Mouse (Mus musculus): Measurements from ENCODE around the gene Tspan4. TPM values are rescaled to one million over a fixed set of nuclear protein-coding genes. Genes with fewer than 3 reads are reported as not detected.

Tspan4 gene
- polyA plus RNA-seq, 1 experiment from 2014 or later, result 18.0 TPM

DNA sequence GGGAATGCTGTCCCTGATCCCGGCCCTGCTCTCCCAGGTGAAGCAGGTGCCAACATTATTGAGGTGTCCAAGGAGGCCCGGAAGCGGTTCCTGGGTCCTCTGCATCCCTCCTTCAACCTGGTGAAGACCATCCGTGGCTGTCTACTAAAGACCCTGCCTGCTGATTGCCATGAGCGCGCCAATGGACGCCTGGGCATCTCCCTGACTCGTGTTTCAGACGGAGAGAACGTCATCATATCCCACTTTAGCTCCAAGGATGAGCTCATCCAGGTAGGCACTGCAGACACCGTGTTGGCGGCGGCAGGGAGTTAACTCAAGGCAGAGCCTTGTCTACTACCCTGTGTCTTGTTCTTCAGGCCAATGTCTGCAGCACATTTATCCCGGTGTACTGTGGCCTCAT is 17.8 kb upstream of the Tspan4 start:
- Histone ChIP-seq H3K27me3 (peaks cover 39% of the 10 kb centered on the region), H3K4me1 (peaks cover 30% of the 10 kb centered on the region), H3K4me3 (no peak overlapping the region), H3K9ac (no peak overlapping the region), H3K4me2 (no peak overlapping the region), H3K27ac (no peak overlapping the region), H3K36me3 (ENCODE audit: poor library complexity, severe bottlenecking) (peaks cover 23% of the 10 kb centered on the region), H3K9me3 (replicated peaks) (no peaks in the 10 kb centered on the region)
- ATAC-seq, result no peak
- 90% methylated on average over 14 of the region's 14 CpGs for WGBS

DNA sequence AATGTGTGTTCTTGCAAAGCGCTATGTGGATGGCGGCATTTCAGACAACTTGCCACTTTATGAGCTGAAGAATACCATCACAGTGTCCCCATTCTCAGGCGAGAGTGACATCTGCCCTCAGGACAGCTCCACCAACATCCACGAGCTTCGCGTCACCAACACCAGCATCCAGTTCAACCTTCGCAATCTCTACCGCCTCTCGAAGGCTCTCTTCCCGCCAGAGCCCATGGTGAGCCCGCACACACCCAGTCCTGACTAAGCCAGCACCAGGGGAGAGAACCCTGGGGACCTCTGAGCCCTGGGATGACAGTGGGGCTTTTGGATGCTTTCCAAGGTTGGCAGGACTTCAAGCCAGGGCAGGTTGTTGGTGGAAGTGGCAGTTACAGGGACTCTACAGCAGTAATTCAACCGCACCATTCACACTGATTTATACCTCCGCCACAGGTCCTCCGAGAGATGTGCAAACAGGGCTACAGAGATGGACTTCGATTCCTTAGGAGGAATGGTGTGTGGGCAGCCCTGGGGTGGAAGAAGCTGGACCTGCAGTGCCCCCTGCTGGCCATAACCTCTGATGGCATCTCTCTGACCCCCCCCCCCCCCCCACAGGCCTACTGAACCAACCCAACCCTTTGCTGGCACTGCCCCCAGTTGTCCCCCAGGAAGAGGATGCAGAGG is 16.9 kb upstream of the Tspan4 start:
- Histone ChIP-seq H3K27ac (no peak overlapping the region), H3K4me2 (no peak overlapping the region), H3K4me1 (peaks cover 33% of the 10 kb centered on the region), H3K9ac (no peak overlapping the region), H3K27me3 (peaks cover 48% of the 10 kb centered on the region), H3K4me3 (no peak overlapping the region), H3K36me3 (ENCODE audit: poor library complexity, severe bottlenecking) (peaks cover 21% of the 10 kb centered on the region), H3K9me3 (replicated peaks) (no peaks in the 10 kb centered on the region)
- ATAC-seq, result no peak
- WGBS, result 77% methylated on average over 15 of the region's 15 CpGs

GRCm38 (mm10) chr7:141458661-141459060 is 16.4 kb upstream of the Tspan4 start:
- WGBS, result 91% methylated on average over 11 of the region's 11 CpGs
- no peak for ATAC-seq
- no peak overlapping the region for H3K9ac ChIP-seq
- H3K36me3 ChIP-seq (ENCODE audit: poor library complexity, severe bottlenecking), result peaks cover 21% of the 10 kb centered on the region
- no peaks in the 10 kb centered on the region for H3K9me3 ChIP-seq (replicated peaks)
- no peak overlapping the region for H3K27ac ChIP-seq
- H3K4me3 ChIP-seq, result no peak overlapping the region
- H3K4me1 ChIP-seq, result peaks cover 33% of the 10 kb centered on the region
- no peak overlapping the region for H3K4me2 ChIP-seq
- peaks cover 53% of the 10 kb centered on the region for H3K27me3 ChIP-seq

DNA sequence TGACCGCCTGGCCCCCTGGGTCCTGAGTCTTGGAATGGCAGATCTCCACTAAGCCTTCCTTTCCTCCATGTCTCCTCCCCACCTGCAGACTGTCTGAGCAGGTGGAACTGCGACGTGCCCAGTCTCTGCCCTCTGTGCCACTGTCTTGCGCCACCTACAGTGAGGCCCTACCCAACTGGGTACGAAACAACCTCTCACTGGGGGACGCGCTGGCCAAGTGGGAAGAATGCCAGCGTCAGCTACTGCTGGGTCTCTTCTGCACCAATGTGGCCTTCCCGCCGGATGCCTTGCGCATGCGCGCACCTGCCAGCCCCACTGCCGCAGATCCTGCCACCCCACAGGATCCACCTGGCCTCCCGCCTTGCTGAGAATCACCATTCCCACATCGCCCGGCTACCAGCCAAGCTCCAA is 15.7 kb upstream of the Tspan4 start:
- H3K4me3 ChIP-seq, result no peak overlapping the region
- no peaks in the 10 kb centered on the region for H3K9me3 ChIP-seq (replicated peaks)
- peaks cover 60% of the 10 kb centered on the region for H3K27me3 ChIP-seq
- H3K9ac ChIP-seq, result no peak overlapping the region
- ATAC-seq, result no peak
- H3K27ac ChIP-seq, result no peak overlapping the region
- H3K4me1 ChIP-seq, result peaks cover 33% of the 10 kb centered on the region
- H3K4me2 ChIP-seq, result no peak overlapping the region
- H3K36me3 ChIP-seq (ENCODE audit: poor library complexity, severe bottlenecking), result peaks cover 21% of the 10 kb centered on the region
- WGBS, result 86% methylated on average over 17 of the region's 17 CpGs

DNA sequence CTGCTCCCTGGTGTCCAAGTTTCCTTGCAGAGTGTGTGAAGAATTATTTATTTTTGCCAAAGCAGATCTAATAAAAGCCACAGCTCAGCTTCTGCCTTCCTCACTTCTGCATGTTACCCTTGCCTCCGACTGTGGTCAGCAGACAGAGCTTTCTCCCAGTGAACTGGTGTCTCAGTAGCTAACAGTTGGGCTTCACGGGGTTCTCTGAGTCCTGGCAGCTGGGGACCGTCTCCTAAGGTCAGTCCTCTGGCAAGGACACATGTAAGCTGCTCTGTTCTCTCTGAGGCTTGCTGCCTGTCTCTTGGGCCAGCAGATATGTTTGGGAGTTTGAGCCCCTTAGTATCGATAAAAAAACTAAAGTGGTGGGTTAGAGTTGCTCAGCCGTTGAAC is 15.0 kb upstream of the Tspan4 start:
- peaks cover 67% of the 10 kb centered on the region for H3K27me3 ChIP-seq
- 78% methylated on average over 5 of the region's 5 CpGs for WGBS
- no peak overlapping the region for H3K4me3 ChIP-seq
- no peak for ATAC-seq
- H3K9ac ChIP-seq, result no peak overlapping the region
- no peak overlapping the region for H3K27ac ChIP-seq
- no peaks in the 10 kb centered on the region for H3K9me3 ChIP-seq (replicated peaks)
- H3K36me3 ChIP-seq (ENCODE audit: poor library complexity, severe bottlenecking), result peaks cover 21% of the 10 kb centered on the region
- H3K4me2 ChIP-seq, result no peak overlapping the region
- peaks cover 32% of the 10 kb centered on the region for H3K4me1 ChIP-seq

DNA sequence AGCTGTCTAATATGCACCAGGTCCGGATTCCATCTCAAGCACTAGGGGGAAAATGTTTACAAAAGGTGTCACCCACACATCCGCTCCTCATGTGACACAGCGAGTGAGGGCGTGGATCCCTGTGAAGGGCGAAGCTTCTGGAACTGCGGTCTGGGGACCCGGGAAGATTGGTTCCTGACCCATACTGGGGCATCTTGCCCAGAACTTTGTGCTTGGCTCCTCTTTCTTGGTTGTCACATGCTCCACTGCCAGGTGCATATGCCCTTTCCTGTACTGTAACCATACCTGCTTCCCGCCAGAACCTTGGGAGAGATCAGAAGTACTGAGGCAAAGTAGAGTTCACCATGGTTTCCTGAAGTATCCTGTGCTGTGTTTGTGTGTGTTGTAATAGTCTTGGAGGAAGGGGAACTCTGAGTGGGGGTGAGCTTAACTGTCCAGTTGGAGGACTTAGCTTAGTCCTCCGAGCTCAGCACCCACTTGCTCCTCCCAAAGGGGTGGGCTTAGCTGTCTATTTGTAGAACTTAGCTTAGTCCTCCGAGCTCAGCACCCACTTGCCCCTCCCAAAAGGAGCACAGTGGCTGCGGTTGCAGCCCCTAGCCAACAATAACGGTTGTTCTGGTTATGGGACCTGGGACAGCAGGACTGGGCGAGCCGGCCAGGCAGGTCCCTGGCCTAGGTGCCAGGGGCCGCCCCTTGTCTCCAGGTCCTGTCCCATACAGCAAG is 14.5 kb upstream of the Tspan4 start, which contains the start of gene Cracr2b:
TSS of gene Cracr2b (plus strand) at position 704 of the 723 bp plus-strand sequence.
- WGBS, result 74% methylated on average over 15 of the region's 15 CpGs
- H3K27me3 ChIP-seq, result peaks cover 72% of the 10 kb centered on the region
- H3K4me1 ChIP-seq, result peaks cover 31% of the 10 kb centered on the region
- peak within 1 kb of the TSS; percentile 45 for H3K9ac ChIP-seq
- ATAC-seq, result no peak
- H3K9me3 ChIP-seq (replicated peaks), result no peaks in the 10 kb centered on the region
- H3K4me3 ChIP-seq, result peak within 1 kb of the TSS; percentile 36
- H3K27ac ChIP-seq, result no peak within 1 kb of the TSS
- peaks cover 21% of the 10 kb centered on the region for H3K36me3 ChIP-seq (ENCODE audit: poor library complexity, severe bottlenecking)
- H3K4me2 ChIP-seq, result peak within 1 kb of the TSS; percentile 62

DNA sequence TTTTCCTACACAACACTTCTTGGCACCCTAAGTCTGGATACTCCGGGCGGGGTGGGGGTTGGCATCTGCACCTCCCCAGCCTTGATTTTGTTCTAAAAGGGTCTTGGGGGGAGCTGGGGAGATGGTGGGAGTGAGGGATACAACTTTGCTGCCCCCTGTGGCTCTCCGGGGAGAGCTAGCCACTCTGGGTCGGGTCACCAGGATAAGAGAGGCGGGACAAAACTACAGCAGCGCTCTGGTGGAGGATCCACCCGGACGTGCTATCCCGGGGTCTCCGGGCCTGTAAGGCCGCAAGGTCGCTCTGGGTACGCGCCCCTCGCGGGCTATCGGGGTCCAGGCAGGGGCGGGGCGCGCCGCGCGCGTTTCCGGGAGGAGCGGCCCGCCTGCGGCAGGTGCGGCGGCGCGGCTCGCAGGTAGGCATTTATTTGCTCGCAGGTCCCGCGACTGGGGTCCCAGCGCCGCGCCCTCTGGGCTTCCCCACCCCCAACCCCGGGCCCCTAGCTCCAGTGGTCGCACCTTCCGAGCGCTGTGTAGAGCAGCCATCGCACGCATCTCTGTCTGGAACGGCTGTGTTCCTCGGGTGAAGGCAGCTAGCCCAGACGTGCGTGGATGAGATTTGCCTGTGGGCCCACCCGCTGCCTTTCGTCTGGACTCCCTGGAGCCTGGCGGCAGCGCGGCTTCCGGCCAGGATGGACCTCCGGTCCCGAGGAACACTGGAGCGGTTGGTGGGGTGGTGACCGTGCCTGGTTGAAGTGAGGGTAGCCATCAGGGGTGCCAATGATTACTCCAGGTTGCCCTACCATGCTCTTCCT is 13.3 kb upstream of the Tspan4 start:
- ATAC-seq, result no peak

GRCm38 (mm10) chr7:141462333-141462821 is 12.7 kb upstream of the Tspan4 start:
- 23% methylated on average over 5 of the region's 5 CpGs for WGBS
- Histone ChIP-seq H3K9me3 (replicated peaks) (no peaks in the 10 kb centered on the region), H3K36me3 (ENCODE audit: poor library complexity, severe bottlenecking) (peaks cover 21% of the 10 kb centered on the region), H3K4me2 (peak overlapping the region; percentile 62), H3K27me3 (peaks cover 82% of the 10 kb centered on the region), H3K9ac (no peak overlapping the region; the same call in 1 of the 2 replicates), H3K4me1 (peaks cover 27% of the 10 kb centered on the region), H3K27ac (no peak overlapping the region), H3K4me3 (peak overlapping the region; percentile 36)
- ATAC-seq, result no peak

More for the DNA sequence above, 13.3 kb upstream of the Tspan4 start:
- Histone ChIP-seq H3K27me3 (peaks cover 79% of the 10 kb centered on the region), H3K4me3 (peak overlapping the region; percentile 36), H3K36me3 (ENCODE audit: poor library complexity, severe bottlenecking) (peaks cover 21% of the 10 kb centered on the region), H3K9ac (peak overlapping the region; percentile 45), H3K4me2 (peak overlapping the region; percentile 62), H3K9me3 (replicated peaks) (no peaks in the 10 kb centered on the region), H3K27ac (no peak overlapping the region), H3K4me1 (peaks cover 20% of the 10 kb centered on the region)
- WGBS, result 3% methylated on average over 41 of the region's 59 CpGs

DNA sequence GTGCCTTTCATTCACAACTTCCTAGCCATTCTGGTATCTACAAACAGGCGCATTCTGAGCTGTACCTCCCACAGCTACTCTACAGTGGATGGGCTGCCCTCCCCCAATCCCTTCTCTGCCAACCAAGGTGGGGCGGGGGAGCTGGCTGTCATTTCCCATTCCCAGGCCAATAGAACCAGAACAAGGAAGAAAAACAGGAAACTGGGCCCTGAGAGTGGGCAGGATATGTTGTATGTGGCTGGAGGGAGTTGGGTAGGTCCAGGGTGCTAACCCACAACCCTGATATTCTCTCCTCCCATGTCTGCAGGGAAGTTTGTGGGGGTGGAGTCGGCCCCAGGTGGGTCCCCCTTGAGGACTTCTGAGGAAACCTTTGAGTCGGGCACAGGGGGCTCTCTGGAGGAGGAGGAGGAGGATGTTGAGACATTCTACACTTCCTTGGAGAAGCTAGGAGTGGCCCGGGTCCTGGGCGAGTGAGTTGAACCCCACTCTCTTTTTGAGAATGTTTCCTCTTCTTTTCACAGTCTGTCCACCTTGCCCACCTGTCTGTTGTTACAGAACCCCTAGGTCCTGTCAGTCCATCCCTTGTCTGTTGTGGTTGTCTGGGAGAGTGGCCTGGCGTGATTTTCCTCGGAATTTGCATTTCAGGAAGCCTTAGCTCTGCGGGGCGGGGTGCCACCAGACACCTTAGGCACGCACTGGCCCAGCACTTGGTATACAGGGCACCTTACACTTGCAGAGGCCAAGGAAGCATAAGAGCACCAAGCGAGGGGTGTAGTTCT is 11.0 kb upstream of the Tspan4 start:
- no peak overlapping the region for H3K9ac ChIP-seq
- H3K4me2 ChIP-seq, result no peak overlapping the region
- peaks cover 42% of the 10 kb centered on the region for H3K4me1 ChIP-seq
- ATAC-seq, result no peak
- WGBS, result 19% methylated on average over 12 of the region's 12 CpGs
- H3K27me3 ChIP-seq, result peaks cover 81% of the 10 kb centered on the region
- H3K27ac ChIP-seq, result no peak overlapping the region
- no peaks in the 10 kb centered on the region for H3K9me3 ChIP-seq (replicated peaks)
- H3K36me3 ChIP-seq (ENCODE audit: poor library complexity, severe bottlenecking), result peaks cover 13% of the 10 kb centered on the region
- peak overlapping the region; percentile 9; the same call in 1 of the 2 replicates for H3K4me3 ChIP-seq

DNA sequence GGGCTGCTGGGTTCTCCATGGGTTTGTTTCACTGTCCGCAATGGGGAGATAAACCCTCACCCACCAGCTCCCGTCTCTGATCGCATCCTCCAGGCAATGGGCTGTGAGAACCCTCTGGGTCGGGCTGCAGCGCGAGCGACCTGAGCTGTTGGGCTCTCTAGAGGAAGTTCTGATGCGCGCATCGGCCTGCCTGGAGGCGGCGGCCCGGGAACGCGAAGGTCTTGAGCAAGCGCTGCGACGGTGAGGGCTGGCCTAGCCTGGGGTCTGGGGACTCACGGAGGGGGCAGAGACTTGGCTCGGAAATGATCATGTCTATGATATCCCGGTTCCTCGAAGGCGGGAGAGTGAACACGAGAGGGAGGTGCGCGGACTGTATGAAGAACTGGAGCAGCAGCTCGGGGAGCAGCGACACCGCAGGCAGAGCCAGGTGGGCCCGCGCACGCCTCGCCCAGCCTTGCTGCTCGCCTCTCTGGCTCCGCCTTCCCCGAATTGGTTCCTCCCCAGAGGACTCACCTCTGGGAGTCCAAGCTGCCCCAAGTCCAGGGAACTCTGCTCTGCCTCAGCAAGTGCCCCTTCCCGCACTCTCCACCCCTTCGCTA is 10.3 kb upstream of the Tspan4 start:
- Histone ChIP-seq H3K4me2 (peak overlapping the region; percentile 33), H3K9ac (0 out of 2 replicates have a peak overlapping the region, but pooled peaks have one; percentile 16), H3K27ac (no peak overlapping the region), H3K9me3 (replicated peaks) (no peaks in the 10 kb centered on the region), H3K36me3 (ENCODE audit: poor library complexity, severe bottlenecking) (peaks cover 12% of the 10 kb centered on the region), H3K27me3 (peaks cover 74% of the 10 kb centered on the region), H3K4me1 (peaks cover 49% of the 10 kb centered on the region), H3K4me3 (peak overlapping the region; percentile 9; the same call in 1 of the 2 replicates)
- ATAC-seq, result no peak
- 3% methylated on average over 38 of the region's 38 CpGs for WGBS

Data from forebrain, embryonic 13.5 days (tissue).